ENCODE assay signal across 10 mouse cellular contexts in genomic region chr3:149381559-149382245, GRCm38 (mm10).
A peak's percentile ranks its signal among the peaks of the same experiment; 100 is the strongest.
DNase-seq lines count a peak whose midpoint lies in the region; ATAC-seq and TF ChIP-seq lines count a peak whose summit lies in the region.
"Had no signal": no experiment of that assay in that cellular context is flagged by ENCODE, and none has a peak within 500 bp of the region (broad histone marks: within the 10 kb centered on the region; RNA-seq: fewer than 3 reads in every experiment).

No protein-coding gene starts in this region.

- H3K9me3 ChIP-seq in stomach, postnatal 0 days (ENCODE audit: control insufficient read depth, low read length) = no peaks in the 10 kb centered on the region
- H3K9me3 ChIP-seq: embryonic facial prominence, embryonic 12.5 days; limb, embryonic 13.5 days had no signal

- WGBS in stomach, postnatal 0 days = 53% methylated on average over 10 of the region's 10 CpGs

- TF ChIP-seq CTCF in stomach, postnatal 0 days (IDR thresholded peaks at IDR 0.05; ENCODE audit: low read depth) = no peak

- no peaks in the 10 kb centered on the region for H3K36me3 ChIP-seq in stomach, postnatal 0 days (ENCODE audit: control insufficient read depth, insufficient read depth, low read length)
- H3K36me3 ChIP-seq: embryonic facial prominence, embryonic 12.5 days; limb, embryonic 13.5 days had no signal

- H3K27ac ChIP-seq in stomach, postnatal 0 days (replicated peaks) = no peak overlapping the region
- H3K27ac ChIP-seq: embryonic facial prominence, embryonic 12.5 days; limb, embryonic 13.5 days had no signal

- H3K27me3 ChIP-seq in stomach, postnatal 0 days (ENCODE audit: control insufficient read depth, insufficient read depth, low read length) = no peaks in the 10 kb centered on the region
- H3K27me3 ChIP-seq: embryonic facial prominence, embryonic 12.5 days; limb, embryonic 13.5 days had no signal

- no peak for TF ChIP-seq EP300 in stomach, postnatal 0 days (optimal IDR thresholded peaks at IDR 0.05)

- H3K4me2 ChIP-seq in stomach, postnatal 0 days (replicated peaks; ENCODE audit: low read depth) = no peak overlapping the region
- H3K4me2 ChIP-seq: embryonic facial prominence, embryonic 12.5 days; limb, embryonic 13.5 days had no signal

- peak; percentile 42; the same call in 1 of the 2 replicates for ATAC-seq in stomach, postnatal 0 days (ENCODE audit: low FRiP score, low TSS enrichment)
- no peak for ATAC-seq in inflammation-experienced regulatory T-cells, adult 6 months

- H3K4me3 ChIP-seq in stomach, postnatal 0 days (ENCODE audit: low read depth, low read length) = no peak overlapping the region
- H3K4me3 ChIP-seq: embryonic facial prominence, embryonic 12.5 days; limb, embryonic 13.5 days had no signal

- DNase-seq in heart, adult 18-20 months = peak; percentile 47 to 66
- DNase-seq in heart, adult 8-10 months (ENCODE audit: low spot score) = no peak
- DNase-seq in adrenal gland, adult 2 months = peak; percentile 80
- peak; percentile 22 for DNase-seq in frontal cortex, postnatal 10 days (ENCODE audit: low spot score in 2 of 2)
- DNase-seq in lung, adult 18-20 months = peak; percentile 18 to 46
- no peak for DNase-seq in stomach, postnatal 0 days (ENCODE audit: low spot score)
- DNase-seq in yolk sac, embryonic 10.5 days (ENCODE audit: low spot score) = no peak

- no peak overlapping the region for H3K9ac ChIP-seq in stomach, postnatal 0 days (ENCODE audit: low read length)
- H3K9ac ChIP-seq: embryonic facial prominence, embryonic 12.5 days; limb, embryonic 13.5 days had no signal

- H3K4me1 ChIP-seq in stomach, postnatal 0 days (replicated peaks; ENCODE audit: control insufficient read depth, insufficient read depth) = no peaks in the 10 kb centered on the region; the same call in 1 of the 2 replicates
- H3K4me1 ChIP-seq: embryonic facial prominence, embryonic 12.5 days had no signal

Comparison
In these comparisons a context has a peak if more than half of its experiments do, and no peak if none do; other contexts are left out.
1. DNase-seq: peak in heart, adult 18-20 months (2 of 2), adrenal gland, adult 2 months (single experiment), frontal cortex, postnatal 10 days (2 of 2) and lung, adult 18-20 months (2 of 2); none in heart, adult 8-10 months (single experiment), stomach, postnatal 0 days (single experiment) and yolk sac, embryonic 10.5 days (single experiment).